Mouse (Mus musculus): ENCODE results near the gene Mfn1.

DNA sequence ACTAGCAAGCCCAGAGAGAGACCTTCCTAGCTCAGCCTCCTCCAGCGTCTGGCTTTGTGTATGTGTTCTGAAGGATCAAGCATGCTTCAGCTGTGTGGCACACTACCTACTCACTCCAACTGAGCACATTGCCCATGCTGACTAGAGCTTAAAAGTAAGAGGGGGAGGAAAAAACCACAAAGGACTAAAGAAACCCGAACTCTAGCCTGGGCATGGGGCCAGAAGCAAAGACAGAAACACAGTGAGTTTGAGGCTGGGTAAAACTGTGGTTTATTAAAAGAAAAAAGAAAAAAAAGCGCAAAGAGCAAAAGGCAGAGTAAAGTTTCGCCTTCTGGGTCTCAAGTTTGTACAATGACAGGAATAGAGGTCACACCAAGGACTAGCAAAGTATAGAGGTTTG, 42.7 kb upstream of the Mfn1 start:
- no peak for TF ChIP-seq CTCF (IDR thresholded peaks at IDR 0.05; ENCODE audit: low read depth, low read length)
- no peak for TF ChIP-seq POLR2A (IDR thresholded peaks at IDR 0.05; ENCODE audit: borderline replicate concordance, low read depth, low read length)
